Mouse (Mus musculus): ENCODE data around the gene Dntt. TPM values are rescaled to one million over a fixed set of nuclear protein-coding genes. Genes with fewer than 3 reads are reported as not detected.

Gene Dntt
- polyA plus RNA-seq, 1 experiment from 2014 or later = not detected

DNA sequence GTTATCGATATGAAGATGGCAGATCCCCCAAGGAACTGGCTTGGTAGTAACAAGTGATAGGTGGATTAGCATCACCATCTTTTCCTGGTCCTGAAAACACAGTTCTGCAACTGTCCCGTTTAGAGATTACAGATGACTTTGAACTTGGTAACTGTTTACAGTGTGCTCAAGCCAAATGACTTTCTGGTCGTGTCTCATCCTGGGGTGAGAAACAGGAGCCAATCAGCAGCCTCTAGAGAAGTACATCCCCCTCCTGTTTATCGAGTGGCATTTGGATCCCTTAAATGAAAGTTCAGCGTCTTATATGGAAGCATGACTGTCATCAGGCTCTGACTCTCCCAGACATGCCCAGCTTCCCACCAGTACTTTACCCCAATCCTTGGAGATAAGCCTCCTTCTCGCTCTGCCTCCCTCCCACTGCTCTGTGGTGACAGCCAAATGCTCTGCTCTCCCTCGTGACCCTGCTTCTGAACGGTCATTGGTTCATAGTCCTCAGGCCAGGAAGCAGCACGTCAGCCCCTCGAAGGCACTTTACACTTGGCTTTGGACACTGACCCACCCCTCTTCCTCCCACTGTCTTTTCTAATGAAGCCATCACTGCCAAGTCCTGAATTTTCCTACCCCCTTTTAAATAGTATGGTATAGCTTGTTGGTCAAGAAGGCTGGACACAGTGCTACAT lies 16.2 kb downstream of the Dntt start:
- Histone ChIP-seq H3K4me1 (peaks cover 5% of the 10 kb centered on the region; the same call in 1 of the 2 replicates), H3K4me3 (no peak overlapping the region), H3K27ac (replicated peaks) (no peak overlapping the region), H3K36me3 (no peaks in the 10 kb centered on the region), H3K9me3 (replicated peaks) (no peaks in the 10 kb centered on the region), H3K27me3 (ENCODE audit: low read depth, poor library complexity, severe bottlenecking) (no peaks in the 10 kb centered on the region)
- WGBS = 65% methylated on average over 10 of the region's 10 CpGs
- no peak for DNase-seq (ENCODE audit: low spot score)

DNA sequence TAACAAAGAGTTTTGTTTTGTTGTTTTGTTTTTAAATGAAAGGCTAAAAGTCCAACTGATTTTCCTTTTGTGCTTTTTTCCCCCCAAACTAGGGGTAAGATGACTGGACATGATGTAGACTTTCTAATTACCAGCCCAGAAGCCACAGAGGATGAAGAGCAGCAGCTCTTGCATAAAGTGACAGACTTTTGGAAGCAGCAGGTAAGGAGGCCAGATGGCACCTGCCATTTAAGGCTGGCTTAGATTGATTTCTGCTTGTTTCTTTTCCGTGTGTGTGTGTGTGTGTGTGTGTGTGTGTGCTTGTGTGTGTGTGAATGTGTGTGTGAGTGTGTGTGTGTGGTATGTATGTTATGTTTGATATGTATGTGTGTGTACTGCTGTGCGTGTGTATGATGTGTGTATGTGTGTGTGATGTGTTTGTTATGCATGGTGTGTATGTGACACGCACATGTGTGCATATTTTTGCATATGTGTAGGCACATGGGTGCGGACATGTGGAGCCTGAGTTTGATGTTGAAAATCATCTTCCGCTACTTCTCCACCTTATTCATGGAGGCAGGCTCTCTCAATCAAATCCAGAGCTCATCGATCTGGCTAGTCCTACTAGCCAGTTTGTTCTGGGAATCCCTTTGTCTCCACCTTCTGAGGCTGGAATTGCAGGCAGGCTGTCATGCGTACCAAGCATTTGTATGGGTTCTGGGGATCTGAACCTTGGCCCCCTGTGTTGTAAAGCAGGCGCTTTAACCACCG lies 18.5 kb downstream of the Dntt start:
- no peaks in the 10 kb centered on the region for H3K27me3 ChIP-seq (ENCODE audit: low read depth, poor library complexity, severe bottlenecking)
- no peaks in the 10 kb centered on the region for H3K9me3 ChIP-seq (replicated peaks)
- no peaks in the 10 kb centered on the region for H3K36me3 ChIP-seq
- no peak overlapping the region for H3K27ac ChIP-seq (replicated peaks)
- 79% methylated on average over 9 of the region's 9 CpGs for WGBS
- no peak for DNase-seq (ENCODE audit: low spot score)
- peaks cover 5% of the 10 kb centered on the region; the same call in 1 of the 2 replicates for H3K4me1 ChIP-seq
- H3K4me3 ChIP-seq = no peak overlapping the region

DNA sequence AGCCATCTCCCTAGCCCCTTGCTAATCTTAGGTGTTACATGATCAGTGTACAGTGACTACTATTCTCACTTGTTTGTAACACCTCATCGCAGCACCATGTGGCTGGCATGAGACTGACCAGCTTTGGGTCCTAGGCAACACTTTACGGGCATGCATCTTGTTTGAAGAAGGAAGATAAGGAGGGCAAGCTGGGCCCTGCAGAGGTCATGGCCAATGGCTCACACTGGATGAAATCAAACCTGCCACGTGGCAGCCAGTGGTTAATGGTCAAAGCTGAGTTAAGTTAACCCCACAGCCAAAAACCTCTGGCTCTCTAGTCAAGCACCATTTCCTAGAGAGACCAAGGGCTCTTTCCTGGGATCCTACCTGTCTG lies 19.1 kb downstream of the Dntt start:
- Histone ChIP-seq H3K27ac (replicated peaks) (no peak overlapping the region), H3K9me3 (replicated peaks) (no peaks in the 10 kb centered on the region), H3K36me3 (no peaks in the 10 kb centered on the region), H3K4me1 (peaks cover 5% of the 10 kb centered on the region; the same call in 1 of the 2 replicates), H3K4me3 (no peak overlapping the region), H3K27me3 (ENCODE audit: low read depth, poor library complexity, severe bottlenecking) (no peaks in the 10 kb centered on the region)
- WGBS = 86% methylated on average over 3 of the region's 3 CpGs
- DNase-seq (ENCODE audit: low spot score) = no peak

DNA sequence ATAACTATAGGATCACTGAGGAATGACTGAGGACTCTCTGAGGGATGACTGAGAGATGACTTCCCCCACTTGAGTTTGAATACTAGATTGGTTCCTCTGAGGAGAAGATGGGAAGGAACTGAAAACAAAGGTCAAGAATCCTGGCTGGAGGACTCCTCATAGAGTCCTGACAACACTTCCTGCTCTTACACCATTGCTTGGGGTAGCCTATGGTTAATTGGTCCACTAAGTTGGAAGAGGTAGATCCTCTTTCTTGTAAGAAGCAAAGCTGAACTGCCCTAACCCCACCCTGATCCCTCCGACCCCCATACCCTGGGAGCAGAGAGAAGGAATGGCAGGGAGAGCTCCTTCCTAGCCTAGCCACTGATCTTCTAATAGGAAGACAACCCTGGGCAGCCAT lies 22.6 kb downstream of the Dntt start:
- Histone ChIP-seq H3K27me3 (ENCODE audit: low read depth, poor library complexity, severe bottlenecking) (no peaks in the 10 kb centered on the region), H3K4me3 (no peak overlapping the region), H3K27ac (replicated peaks) (no peak overlapping the region), H3K9me3 (replicated peaks) (no peaks in the 10 kb centered on the region), H3K36me3 (no peaks in the 10 kb centered on the region), H3K4me1 (0 out of 2 replicates have a peak, but pooled peaks cover 3% of the 10 kb centered on the region)
- no peak for DNase-seq (ENCODE audit: low spot score)
- WGBS = 89% methylated on average over 1 of the region's 1 CpGs

DNA sequence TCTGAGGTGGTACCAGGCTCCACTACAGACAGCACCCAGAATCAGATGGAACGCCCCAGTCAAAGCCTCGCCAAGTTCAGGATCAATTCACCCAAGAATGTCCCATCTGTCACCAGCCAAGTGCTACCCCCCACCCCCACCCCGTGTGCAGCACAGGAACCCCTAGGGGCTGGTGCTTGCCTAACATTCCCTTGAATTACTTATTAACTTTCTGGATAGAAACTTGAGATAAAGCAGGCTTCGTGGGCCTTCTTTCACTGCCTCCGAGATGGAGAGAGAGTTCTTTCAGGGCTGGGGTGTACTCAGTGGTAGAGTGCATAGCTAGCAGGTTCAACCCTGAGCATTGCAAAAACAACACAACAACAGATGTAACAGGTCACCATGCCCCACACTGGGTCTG lies 23.2 kb downstream of the Dntt start:
- H3K4me3 ChIP-seq = no peak overlapping the region
- no peaks in the 10 kb centered on the region for H3K36me3 ChIP-seq
- WGBS = 80% methylated on average over 5 of the region's 5 CpGs
- H3K27me3 ChIP-seq (ENCODE audit: low read depth, poor library complexity, severe bottlenecking) = no peaks in the 10 kb centered on the region
- no peak for DNase-seq (ENCODE audit: low spot score)
- no peaks in the 10 kb centered on the region for H3K9me3 ChIP-seq (replicated peaks)
- H3K27ac ChIP-seq (replicated peaks) = no peak overlapping the region
- H3K4me1 ChIP-seq = 0 out of 2 replicates have a peak, but pooled peaks cover 3% of the 10 kb centered on the region

DNA sequence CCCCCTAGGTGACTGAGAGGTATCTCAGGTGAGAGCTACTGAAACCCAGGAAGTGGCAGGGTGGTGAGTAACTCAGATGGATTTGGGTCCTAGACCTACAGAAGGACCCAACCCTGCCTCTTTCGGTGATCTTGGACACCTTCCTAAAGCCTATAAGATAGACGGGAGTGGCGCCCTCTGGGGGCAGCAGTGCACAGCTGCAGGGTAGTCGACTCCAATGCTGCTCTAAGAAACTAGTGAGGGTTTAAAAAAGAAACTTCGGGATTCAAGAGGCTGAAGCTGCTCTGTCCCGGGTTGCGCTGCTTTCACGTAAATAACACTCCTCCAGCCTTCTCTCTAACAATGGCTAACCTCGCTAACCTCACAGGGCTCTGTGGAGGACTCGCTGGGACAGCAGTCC lies 24.5 kb downstream of the Dntt start:
- DNase-seq (ENCODE audit: low spot score) = no peak
- Histone ChIP-seq H3K9me3 (replicated peaks) (no peaks in the 10 kb centered on the region), H3K4me3 (no peak overlapping the region), H3K36me3 (no peaks in the 10 kb centered on the region), H3K27me3 (ENCODE audit: low read depth, poor library complexity, severe bottlenecking) (no peaks in the 10 kb centered on the region), H3K4me1 (0 out of 2 replicates have a peak, but pooled peaks cover 3% of the 10 kb centered on the region), H3K27ac (replicated peaks) (no peak overlapping the region)
- 35% methylated on average over 10 of the region's 10 CpGs for WGBS

DNA sequence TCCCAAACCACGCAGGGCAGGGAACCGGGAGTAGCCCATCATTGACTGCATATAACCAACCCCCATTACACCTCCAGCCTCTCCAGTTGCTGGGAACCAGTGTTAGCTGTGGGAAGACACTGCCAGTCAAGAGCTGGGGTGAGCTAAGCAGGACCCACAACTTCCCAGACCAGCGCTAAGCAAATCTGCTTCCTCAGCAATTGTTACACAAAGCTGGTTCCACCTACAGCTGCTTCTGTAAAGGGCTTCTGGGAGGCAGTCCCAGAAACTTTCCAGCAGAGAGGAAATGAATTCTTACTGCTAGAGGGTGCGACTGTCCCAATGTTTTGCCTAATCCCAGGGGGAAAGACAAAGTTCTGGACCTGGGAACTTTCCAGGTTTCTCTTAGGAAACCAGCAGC lies 25.6 kb downstream of the Dntt start:
- 76% methylated on average over 4 of the region's 4 CpGs for WGBS
- Histone ChIP-seq H3K9me3 (replicated peaks) (no peaks in the 10 kb centered on the region), H3K27ac (replicated peaks) (no peak overlapping the region), H3K36me3 (no peaks in the 10 kb centered on the region), H3K4me3 (no peak overlapping the region), H3K27me3 (ENCODE audit: low read depth, poor library complexity, severe bottlenecking) (no peaks in the 10 kb centered on the region), H3K4me1 (no peaks in the 10 kb centered on the region)
- no peak for DNase-seq (ENCODE audit: low spot score)

DNA sequence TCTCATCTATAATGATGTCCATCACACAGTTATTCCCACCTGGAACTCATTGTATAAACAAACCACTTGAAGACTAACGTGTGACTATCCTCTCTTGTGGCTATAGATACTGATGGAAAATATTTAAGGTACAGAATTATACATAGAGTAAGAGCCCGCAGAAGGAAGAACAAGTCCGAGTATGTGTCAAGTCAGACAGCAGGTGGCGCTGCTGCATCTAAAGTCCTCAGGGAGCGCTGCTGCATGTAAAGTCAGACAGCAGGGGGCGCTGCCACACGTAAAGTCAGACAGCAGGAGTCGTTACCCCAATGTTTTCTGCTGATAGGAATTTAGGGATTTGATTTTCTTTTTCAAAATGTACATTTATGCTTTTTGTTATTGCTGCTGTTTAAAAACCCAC lies 42.4 kb downstream of the Dntt start:
- H3K4me3 ChIP-seq = no peak overlapping the region
- WGBS = 9% methylated on average over 8 of the region's 8 CpGs

DNA sequence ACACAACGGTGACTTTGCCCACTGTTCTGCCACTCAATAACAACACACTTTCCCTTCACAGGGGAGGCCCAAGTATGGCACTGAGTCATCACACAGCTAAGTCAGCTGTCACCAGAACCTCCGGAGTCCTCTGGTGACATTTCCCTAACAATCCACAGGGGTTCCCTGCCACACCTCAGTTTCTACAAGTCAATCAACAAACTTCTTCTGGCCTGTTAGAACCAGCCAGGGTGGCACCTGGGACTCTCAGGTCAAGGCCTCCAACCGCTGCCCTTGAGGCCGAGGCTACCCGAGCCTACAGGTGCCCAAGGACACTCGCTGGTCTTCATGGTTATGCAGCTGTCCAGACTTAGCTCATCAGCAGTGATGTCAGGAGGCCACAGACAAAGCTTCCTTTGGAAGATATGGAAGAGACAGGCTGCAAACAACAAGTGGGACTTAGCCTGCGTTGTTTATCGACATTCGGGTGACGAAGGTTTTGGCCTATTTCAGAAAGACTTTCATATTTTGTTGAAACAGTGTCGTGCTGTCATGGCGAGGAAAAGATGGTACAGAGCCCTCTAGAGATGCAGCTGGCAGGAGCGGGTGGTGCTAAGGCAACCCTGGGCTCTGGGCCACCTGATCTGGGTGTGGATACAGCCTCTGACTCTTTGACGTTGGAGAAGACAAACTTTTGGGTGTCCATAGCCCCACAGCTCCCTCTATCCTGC lies 44.8 kb downstream of the Dntt start:
- DNase-seq (ENCODE audit: low spot score) = no peak
- H3K27me3 ChIP-seq (ENCODE audit: low read depth, poor library complexity, severe bottlenecking) = no peaks in the 10 kb centered on the region

More for the DNA sequence above, 42.4 kb downstream of the Dntt start:
- no peak overlapping the region for H3K27ac ChIP-seq (replicated peaks)
- H3K27me3 ChIP-seq (ENCODE audit: low read depth, poor library complexity, severe bottlenecking) = no peaks in the 10 kb centered on the region
- H3K9me3 ChIP-seq (replicated peaks) = no peaks in the 10 kb centered on the region
- peak; percentile 86 for DNase-seq (ENCODE audit: low spot score)
- H3K36me3 ChIP-seq = no peaks in the 10 kb centered on the region
- H3K4me1 ChIP-seq = no peaks in the 10 kb centered on the region

DNA sequence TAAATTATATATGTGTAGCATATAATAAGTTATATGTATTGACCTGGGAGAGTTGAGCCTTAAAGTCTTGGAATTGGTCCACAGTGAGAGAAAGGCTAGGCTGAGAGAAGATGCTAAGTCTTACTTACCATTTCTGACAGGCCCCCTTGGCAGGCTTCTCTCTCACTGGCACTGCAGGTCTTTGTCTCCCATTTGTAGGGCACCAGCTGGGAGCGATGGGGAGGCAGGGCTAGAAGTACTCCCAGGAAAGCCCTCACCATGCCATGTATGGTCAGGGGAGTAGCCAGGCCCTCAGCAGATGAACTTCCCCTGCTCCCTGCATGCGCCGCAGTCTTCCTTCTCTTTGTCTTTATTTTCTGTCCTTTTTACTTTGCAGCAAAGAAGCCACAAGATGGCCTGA lies 47.8 kb downstream of the Dntt start, which contains the start of gene Opalin:
Gene Opalin (minus strand): TSS at position 208 of the 400 bp plus-strand sequence.
- no peak within 1 kb of the TSS for H3K27ac ChIP-seq (replicated peaks)
- H3K27me3 ChIP-seq (ENCODE audit: low read depth, poor library complexity, severe bottlenecking) = no peaks in the 10 kb centered on the region
- H3K36me3 ChIP-seq = no peaks in the 10 kb centered on the region
- no peak within 1 kb of the TSS for H3K4me3 ChIP-seq
- WGBS = 85% methylated on average over 3 of the region's 3 CpGs
- H3K4me1 ChIP-seq = peaks cover 15% of the 10 kb centered on the region
- no peak for DNase-seq (ENCODE audit: low spot score)
- no peaks in the 10 kb centered on the region for H3K9me3 ChIP-seq (replicated peaks)

More for the DNA sequence above, 44.8 kb downstream of the Dntt start:
- WGBS = 90% methylated on average over 14 of the region's 14 CpGs
- H3K9me3 ChIP-seq (replicated peaks) = no peaks in the 10 kb centered on the region
- no peaks in the 10 kb centered on the region for H3K36me3 ChIP-seq
- no peak overlapping the region for H3K27ac ChIP-seq (replicated peaks)
- H3K4me1 ChIP-seq = no peaks in the 10 kb centered on the region
- H3K4me3 ChIP-seq = no peak overlapping the region

DNA sequence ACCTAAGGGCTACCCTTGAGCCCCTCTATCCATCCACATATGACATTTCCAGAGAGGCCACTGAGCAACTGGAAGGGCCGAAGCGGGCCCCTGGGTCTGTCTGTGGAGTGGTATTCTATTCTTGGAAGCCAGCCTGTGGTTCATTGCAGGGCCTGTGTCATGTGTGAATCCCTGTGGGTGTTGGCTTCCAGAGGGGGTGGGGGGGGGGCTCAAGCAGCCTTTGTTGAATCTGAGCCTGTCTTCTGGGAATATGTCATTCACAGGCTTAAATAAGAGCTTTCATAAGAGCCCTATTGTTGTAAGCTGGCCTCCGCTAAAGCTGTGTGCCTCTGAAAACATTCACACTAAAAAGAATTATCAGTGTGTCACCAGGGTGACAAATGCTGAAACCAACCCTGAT lies 52.5 kb downstream of the Dntt start:
- H3K36me3 ChIP-seq = no peaks in the 10 kb centered on the region
- DNase-seq (ENCODE audit: low spot score) = peak; percentile 37
- peaks cover 14% of the 10 kb centered on the region for H3K27me3 ChIP-seq (ENCODE audit: low read depth, poor library complexity, severe bottlenecking)
- no peak overlapping the region; the same call in 1 of the 2 replicates for H3K4me3 ChIP-seq
- H3K27ac ChIP-seq (replicated peaks) = peak overlapping the region; percentile 74
- H3K9me3 ChIP-seq (replicated peaks) = no peaks in the 10 kb centered on the region
- peaks cover 19% of the 10 kb centered on the region for H3K4me1 ChIP-seq
- WGBS = 49% methylated on average over 3 of the region's 3 CpGs

DNA sequence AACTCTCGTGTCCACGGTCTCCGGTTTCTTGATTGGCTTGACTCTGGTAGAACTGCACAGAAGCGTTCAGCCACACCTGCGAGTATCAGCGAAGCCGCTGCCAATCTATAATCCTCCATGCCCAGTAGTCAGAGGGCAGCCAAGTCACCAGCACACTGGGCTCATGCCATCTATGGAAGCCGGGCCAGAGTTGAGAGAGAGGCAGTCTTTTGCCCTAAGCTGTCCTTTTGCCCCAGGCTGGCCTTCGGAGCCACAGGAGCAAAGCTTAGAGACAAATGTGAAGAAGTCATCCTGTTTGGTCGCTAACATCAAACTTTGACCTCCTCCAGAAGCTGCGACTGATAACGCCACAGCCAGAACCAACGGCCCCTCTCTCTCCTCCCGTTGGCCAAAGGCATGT lies 54.6 kb downstream of the Dntt start:
- 93% methylated on average over 14 of the region's 14 CpGs for WGBS
- Histone ChIP-seq H3K4me1 (peaks cover 24% of the 10 kb centered on the region), H3K36me3 (no peaks in the 10 kb centered on the region), H3K27ac (replicated peaks) (no peak overlapping the region), H3K27me3 (ENCODE audit: low read depth, poor library complexity, severe bottlenecking) (peaks cover 32% of the 10 kb centered on the region), H3K9me3 (replicated peaks) (no peaks in the 10 kb centered on the region), H3K4me3 (no peak overlapping the region)
- no peak for DNase-seq (ENCODE audit: low spot score)

DNA sequence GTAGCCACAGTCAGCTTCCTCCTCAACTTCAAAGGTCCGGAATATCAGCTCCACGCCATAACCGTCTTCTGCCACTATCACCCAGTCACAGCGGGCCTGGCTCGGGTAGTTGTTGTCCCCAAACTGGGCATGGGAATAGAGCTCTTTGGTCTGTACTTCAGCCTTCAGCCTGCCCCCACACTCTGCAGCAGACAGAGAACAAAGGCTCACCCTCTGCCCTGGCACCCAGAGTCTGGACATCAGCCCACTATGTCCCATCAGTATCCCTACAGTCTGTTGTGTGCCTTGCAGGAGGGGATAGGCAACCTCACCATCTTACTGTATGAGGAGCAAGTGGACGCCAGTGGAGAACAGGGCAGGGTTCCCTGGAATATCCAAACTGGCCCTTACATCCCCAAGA lies 57.2 kb downstream of the Dntt start:
- no peaks in the 10 kb centered on the region for H3K9me3 ChIP-seq (replicated peaks)
- DNase-seq (ENCODE audit: low spot score) = no peak
- no peaks in the 10 kb centered on the region for H3K36me3 ChIP-seq
- WGBS = 82% methylated on average over 6 of the region's 6 CpGs
- no peak overlapping the region for H3K4me3 ChIP-seq
- H3K4me1 ChIP-seq = peaks cover 17% of the 10 kb centered on the region
- H3K27me3 ChIP-seq (ENCODE audit: low read depth, poor library complexity, severe bottlenecking) = peaks cover 46% of the 10 kb centered on the region
- no peak overlapping the region for H3K27ac ChIP-seq (replicated peaks)

All from midbrain, embryonic 10.5 days (tissue).